Mouse (Mus musculus) forebrain, embryonic 15.5 days (tissue): ENCODE results near the gene Smyd3. TPM values are rescaled to one million over a fixed set of nuclear protein-coding genes. Genes with fewer than 3 reads are reported as not detected.

Experiments used
- ATAC-seq: fragments of 200-750 bp; cut with Nextera tagmentation; replicated peaks from 2 replicates; pipeline ENCODE4 v1.8.0; 2017; ENCODE audit warnings: mild to moderate bottlenecking, moderate TSS enrichment, moderate library complexity
- H3K27ac ChIP-seq: fragments of 300-500 bp; sonication (generic); replicated peaks from 2 replicates; pipeline ENCODE4 v1.5.1; 2015; ENCODE audit warnings: mild to moderate bottlenecking, inconsistent platforms
- H3K27me3 ChIP-seq: fragments of 300-500 bp; sonication (generic); 2 replicates; pipeline ENCODE4 v1.6.1; 2015; ENCODE audit warnings: inconsistent platforms
- H3K36me3 ChIP-seq: fragments of 300-500 bp; sonication (generic); 2 replicates; pipeline ENCODE4 v1.6.1; 2015; ENCODE audit warnings: mild to moderate bottlenecking, inconsistent platforms
- H3K4me1 ChIP-seq: fragments of 300-500 bp; sonication (generic); 2 replicates; pipeline ENCODE4 v1.6.1; 2015; ENCODE audit warnings: inconsistent platforms
- H3K4me2 ChIP-seq: fragments of 300-500 bp; sonication (generic); replicated peaks from 2 replicates; pipeline ENCODE4 v1.6.1; 2015; ENCODE audit warnings: mild to moderate bottlenecking, inconsistent platforms
- H3K4me3 ChIP-seq: fragments of 300-500 bp; sonication (generic); 2 replicates; pipeline ENCODE4 v1.5.1; 2015; ENCODE audit warnings: mild to moderate bottlenecking, inconsistent platforms
- H3K9ac ChIP-seq: fragments of 300-500 bp; sonication (generic); replicated peaks from 2 replicates; pipeline ENCODE4 v1.6.1; 2015; ENCODE audit warnings: mild to moderate bottlenecking, inconsistent platforms
- H3K9me3 ChIP-seq: fragments of 300-500 bp; sonication (generic); 2 replicates; pipeline ENCODE4 v1.6.1; 2016; ENCODE audit warnings: inconsistent platforms
- WGBS: fragments of 180-500 bp; shearing (Covaris S2); methylation state at CpG from one replicate; pipeline ENCODE4 v1.1.7; 2015; ENCODE audit warnings: mixed read lengths; 5-methylcytosine and 5-hydroxymethylcytosine counted together
- polyA plus RNA-seq: library from polyadenylated mRNA; unstranded; fragments of >200 nt; fragmentation: Nextera tagmentation; extraction: Ambion mirVana; gene quantifications from 2 replicates; pipeline ENCODE4 v1.2.1, GENCODE M21; 2015

The Smyd3 gene
- polyA plus RNA-seq, 1 experiment from 2014 or later: 25.8 TPM

DNA sequence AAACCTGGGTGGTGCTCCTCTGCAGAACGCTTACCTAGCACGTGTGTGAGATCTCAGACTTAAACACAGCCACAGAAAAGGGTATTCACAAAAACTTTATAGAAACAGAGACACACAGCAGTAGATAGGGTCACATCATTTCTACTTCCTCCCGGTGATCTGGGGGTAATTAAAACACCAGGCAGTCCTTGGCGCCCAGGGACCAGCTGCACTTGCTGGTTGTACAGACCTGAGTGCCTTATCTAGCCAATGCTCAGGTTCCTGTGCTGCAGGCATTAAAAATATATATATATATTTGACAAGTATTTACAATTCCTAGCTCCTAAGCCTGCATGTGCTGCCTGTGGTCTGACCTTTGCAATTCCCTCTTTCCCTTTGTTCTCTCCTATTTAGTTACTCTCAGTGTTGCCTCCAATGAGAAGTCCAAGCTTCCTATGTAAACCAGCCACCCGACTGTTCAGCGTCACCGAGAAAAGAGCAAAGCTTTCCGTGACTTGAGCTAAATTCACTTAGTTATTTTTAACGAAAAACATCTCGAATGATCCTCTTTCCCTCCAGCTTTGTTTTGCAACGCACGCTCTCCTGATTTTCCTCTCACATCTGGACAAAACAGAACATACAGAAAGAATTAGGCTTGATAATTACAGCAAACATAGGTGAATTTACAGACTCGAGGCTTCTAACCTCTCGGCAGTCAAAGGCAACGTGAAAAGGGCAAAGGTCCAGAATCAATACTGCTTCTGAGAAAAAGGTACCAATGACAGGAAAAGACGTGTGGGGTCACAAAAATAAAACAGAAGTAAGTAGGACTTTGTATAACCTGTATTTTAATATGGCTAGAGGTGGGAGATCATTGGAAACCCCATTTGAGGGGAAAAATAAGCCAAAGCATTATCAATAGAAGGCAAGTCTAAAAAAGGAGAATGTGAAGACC, 409.8 kb downstream of the Smyd3 start:
- H3K4me1 ChIP-seq: peaks cover 34% of the 10 kb centered on the region
- peaks cover 31% of the 10 kb centered on the region for H3K27me3 ChIP-seq
- H3K4me3 ChIP-seq: no peak overlapping the region
- no peak overlapping the region for H3K9ac ChIP-seq
- WGBS: 33% methylated on average over 16 of the region's 16 CpGs
- no peaks in the 10 kb centered on the region for H3K36me3 ChIP-seq
- H3K4me2 ChIP-seq: 0 out of 2 replicates have a peak overlapping the region, but pooled peaks have one; percentile 1
- ATAC-seq: no peak
- H3K27ac ChIP-seq: no peak overlapping the region
- H3K9me3 ChIP-seq: no peaks in the 10 kb centered on the region

GRCm38 (mm10) chr1:179107211-179107610, 410.6 kb downstream of the Smyd3 start:
- ATAC-seq: peak; percentile 59
- peaks cover 34% of the 10 kb centered on the region for H3K4me1 ChIP-seq
- peaks cover 31% of the 10 kb centered on the region for H3K27me3 ChIP-seq
- no peak overlapping the region for H3K27ac ChIP-seq
- no peak overlapping the region for H3K4me3 ChIP-seq
- 35% methylated on average over 7 of the region's 7 CpGs for WGBS
- H3K4me2 ChIP-seq: no peak overlapping the region
- no peaks in the 10 kb centered on the region for H3K36me3 ChIP-seq
- H3K9ac ChIP-seq: no peak overlapping the region
- no peaks in the 10 kb centered on the region for H3K9me3 ChIP-seq

DNA sequence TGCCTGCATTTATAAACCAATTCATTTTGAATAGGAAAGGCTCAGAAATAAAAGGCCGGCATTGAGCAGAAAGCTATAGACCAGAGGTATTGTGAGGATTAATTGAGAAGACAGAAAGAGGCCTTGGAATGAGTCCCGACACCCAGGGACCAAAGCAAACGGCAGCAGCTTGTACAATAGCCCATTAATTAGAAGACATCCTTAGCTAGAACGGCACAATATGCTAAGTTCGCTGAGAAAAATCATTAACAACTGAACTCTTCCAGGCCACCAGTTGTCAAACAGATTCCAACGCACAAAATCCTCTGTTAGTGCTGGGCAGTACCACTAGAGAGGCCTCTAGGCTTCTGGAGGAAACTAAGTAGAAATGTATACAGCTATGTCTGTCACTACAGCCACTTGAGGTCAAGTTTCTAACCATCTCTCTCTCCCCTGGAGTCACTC, 411.1 kb downstream of the Smyd3 start:
- WGBS: 10% methylated on average over 6 of the region's 6 CpGs
- H3K4me1 ChIP-seq: peaks cover 34% of the 10 kb centered on the region
- ATAC-seq: peak; percentile 72
- H3K27ac ChIP-seq: no peak overlapping the region
- no peaks in the 10 kb centered on the region for H3K9me3 ChIP-seq
- no peaks in the 10 kb centered on the region for H3K36me3 ChIP-seq
- no peak overlapping the region for H3K9ac ChIP-seq
- no peak overlapping the region for H3K4me3 ChIP-seq
- peaks cover 31% of the 10 kb centered on the region for H3K27me3 ChIP-seq
- H3K4me2 ChIP-seq: peak overlapping the region; percentile 25

DNA sequence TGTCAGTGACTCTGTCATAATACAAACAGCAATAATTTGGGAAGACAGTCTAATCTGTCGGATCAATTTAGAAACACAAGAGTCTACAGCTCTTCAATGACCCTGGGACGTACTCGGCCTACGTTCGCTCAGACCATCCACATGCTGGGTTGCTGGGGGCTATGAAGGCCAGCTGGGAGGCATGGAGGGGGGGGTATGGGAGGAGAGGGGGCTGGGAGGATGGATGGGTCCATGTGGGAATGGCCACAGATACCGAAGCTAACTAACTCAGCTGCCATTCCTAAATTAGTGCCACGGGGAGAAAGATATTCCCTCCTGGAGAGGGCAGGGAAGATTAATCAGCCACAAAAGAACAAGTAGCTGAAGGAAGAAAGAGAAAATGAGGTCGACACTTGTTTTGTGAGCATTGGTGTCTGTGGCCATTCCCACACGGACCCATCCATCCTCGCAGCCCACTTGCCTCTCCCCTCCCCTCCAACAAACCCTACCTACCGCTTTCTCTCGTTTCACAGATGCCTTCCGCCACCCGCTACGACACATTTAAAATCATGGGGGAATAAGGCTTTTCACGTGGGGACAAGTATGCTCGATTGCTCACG, 411.6 kb downstream of the Smyd3 start:
- Histone ChIP-seq H3K4me1 (peaks cover 34% of the 10 kb centered on the region), H3K27ac (no peak overlapping the region), H3K9me3 (no peaks in the 10 kb centered on the region), H3K9ac (no peak overlapping the region), H3K27me3 (peaks cover 31% of the 10 kb centered on the region), H3K4me3 (no peak overlapping the region), H3K4me2 (peak overlapping the region; percentile 25), H3K36me3 (no peaks in the 10 kb centered on the region)
- WGBS: 10% methylated on average over 18 of the region's 18 CpGs
- ATAC-seq: peak; percentile 57; the same call in 1 of the 2 replicates

DNA sequence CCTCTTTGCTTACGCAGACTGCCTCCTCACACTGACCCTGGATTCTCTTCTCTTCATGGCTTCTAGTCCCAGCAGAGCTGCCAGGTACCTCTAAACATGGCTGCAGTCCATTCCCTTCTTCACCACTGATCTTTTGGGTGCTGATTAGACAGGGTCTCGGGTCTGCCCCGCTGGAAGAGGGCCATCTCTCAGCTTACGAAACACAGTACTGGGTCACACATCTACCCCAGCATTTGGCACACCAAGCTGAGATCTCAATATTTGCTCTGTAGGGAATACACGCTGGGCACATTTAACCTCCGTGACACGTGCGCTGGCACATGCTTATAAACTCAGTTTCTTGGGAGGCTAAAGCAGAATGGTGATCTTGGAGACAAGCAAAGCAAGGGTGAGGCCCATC, 413.4 kb downstream of the Smyd3 start:
- Histone ChIP-seq H3K9me3 (no peaks in the 10 kb centered on the region), H3K4me2 (no peak overlapping the region), H3K9ac (no peak overlapping the region), H3K4me3 (no peak overlapping the region), H3K36me3 (no peaks in the 10 kb centered on the region), H3K27me3 (peaks cover 28% of the 10 kb centered on the region), H3K4me1 (peaks cover 34% of the 10 kb centered on the region), H3K27ac (no peak overlapping the region)
- 90% methylated on average over 8 of the region's 8 CpGs for WGBS
- ATAC-seq: no peak

DNA sequence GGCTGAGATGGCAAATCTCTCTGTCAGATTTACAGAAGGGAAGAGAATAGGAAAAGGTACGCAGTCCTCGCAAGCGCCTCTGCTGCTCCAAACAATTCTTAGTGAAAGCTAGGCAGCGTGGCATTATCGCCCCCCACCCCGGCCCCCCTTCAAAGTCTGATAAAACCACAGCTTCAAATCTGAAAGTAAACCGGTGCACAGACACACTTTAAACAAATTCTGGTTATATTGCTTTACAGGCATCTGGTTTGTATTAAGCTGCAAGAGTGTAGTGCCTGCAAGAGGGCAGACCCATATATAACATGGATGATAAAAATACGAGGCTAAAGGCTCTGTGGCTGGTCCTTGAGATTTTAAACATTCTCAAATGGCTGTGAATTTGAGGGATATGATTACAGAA, 420.8 kb downstream of the Smyd3 start:
- no peak for ATAC-seq
- H3K9me3 ChIP-seq: no peaks in the 10 kb centered on the region
- H3K27me3 ChIP-seq: no peaks in the 10 kb centered on the region
- no peak overlapping the region for H3K27ac ChIP-seq
- H3K9ac ChIP-seq: no peak overlapping the region
- H3K4me3 ChIP-seq: no peak overlapping the region
- no peaks in the 10 kb centered on the region for H3K36me3 ChIP-seq
- WGBS: 91% methylated on average over 8 of the region's 8 CpGs
- no peaks in the 10 kb centered on the region for H3K4me1 ChIP-seq
- no peak overlapping the region for H3K4me2 ChIP-seq

- 73% methylated on average over 5 of the region's 5 CpGs for WGBS
- Histone ChIP-seq H3K9me3 (no peaks in the 10 kb centered on the region), H3K27me3 (no peaks in the 10 kb centered on the region), H3K4me2 (no peak overlapping the region), H3K27ac (no peak overlapping the region), H3K4me3 (no peak overlapping the region), H3K9ac (no peak overlapping the region), H3K36me3 (no peaks in the 10 kb centered on the region), H3K4me1 (no peaks in the 10 kb centered on the region)
- ATAC-seq: no peak
Observed at GRCm38 (mm10) chr1:179096323-179096722, 421.5 kb downstream of the Smyd3 start.

GRCm38 (mm10) chr1:179089174-179089573, 428.7 kb downstream of the Smyd3 start:
- Histone ChIP-seq H3K4me2 (no peak overlapping the region), H3K9ac (no peak overlapping the region), H3K27me3 (no peaks in the 10 kb centered on the region), H3K4me3 (no peak overlapping the region), H3K27ac (no peak overlapping the region), H3K9me3 (no peaks in the 10 kb centered on the region), H3K4me1 (no peaks in the 10 kb centered on the region), H3K36me3 (no peaks in the 10 kb centered on the region)
- no peak for ATAC-seq
- WGBS: 85% methylated on average over 5 of the region's 5 CpGs

DNA sequence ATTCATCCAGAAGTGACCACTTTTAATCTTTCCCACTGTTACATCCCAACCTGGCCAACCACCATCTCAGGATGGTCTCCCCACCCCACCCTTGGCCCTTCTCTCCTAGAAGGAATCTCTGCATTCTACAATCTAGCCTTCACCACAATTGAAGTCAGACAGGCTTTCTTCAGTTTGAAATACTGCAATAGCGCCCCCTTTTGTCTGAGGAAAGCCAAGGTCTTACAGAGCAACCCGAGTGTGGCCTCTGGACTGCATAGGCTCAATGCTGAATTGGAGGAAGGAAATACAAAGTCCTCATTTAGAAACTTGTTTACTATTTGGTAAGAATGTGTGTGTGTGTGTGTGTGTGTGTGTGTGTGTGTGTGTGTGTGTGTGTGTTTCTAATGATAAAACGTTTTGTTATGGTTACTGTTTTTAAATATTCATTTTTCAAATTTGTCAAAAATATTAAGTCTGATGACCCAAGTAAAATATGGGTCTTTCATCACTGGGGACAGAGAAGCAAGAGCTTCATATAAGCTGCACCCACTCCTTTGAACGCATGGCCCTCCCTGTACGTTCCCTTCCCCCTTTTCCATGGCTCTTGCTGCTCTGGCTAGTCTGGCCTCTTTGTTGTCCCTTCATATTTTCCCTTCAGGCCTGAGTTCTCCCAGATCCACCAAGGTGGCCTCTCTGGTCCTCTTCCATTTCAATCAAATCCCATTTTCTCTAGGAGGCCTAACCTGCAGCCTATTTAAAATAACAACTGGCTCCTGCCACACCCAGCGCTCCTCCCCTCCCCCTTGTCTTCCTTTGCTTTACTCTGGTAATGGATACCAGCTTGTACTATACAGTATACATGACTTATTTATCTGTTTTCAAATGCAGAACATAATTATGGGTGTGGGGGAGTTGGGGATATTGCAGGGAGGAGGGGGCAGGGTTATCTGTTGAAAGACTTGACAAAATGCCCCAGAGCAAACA, 430.5 kb downstream of the Smyd3 start:
- H3K27me3 ChIP-seq: no peaks in the 10 kb centered on the region
- H3K9me3 ChIP-seq: no peaks in the 10 kb centered on the region
- no peak overlapping the region for H3K4me3 ChIP-seq
- no peak overlapping the region for H3K9ac ChIP-seq
- no peak for ATAC-seq
- no peaks in the 10 kb centered on the region for H3K36me3 ChIP-seq
- no peaks in the 10 kb centered on the region for H3K4me1 ChIP-seq
- H3K4me2 ChIP-seq: no peak overlapping the region
- H3K27ac ChIP-seq: no peak overlapping the region
- 67% methylated on average over 6 of the region's 6 CpGs for WGBS

- Histone ChIP-seq H3K9ac (no peak overlapping the region), H3K9me3 (no peaks in the 10 kb centered on the region), H3K27ac (no peak overlapping the region), H3K27me3 (no peaks in the 10 kb centered on the region), H3K4me3 (no peak overlapping the region), H3K4me1 (no peaks in the 10 kb centered on the region), H3K36me3 (no peaks in the 10 kb centered on the region), H3K4me2 (no peak overlapping the region)
- WGBS: 92% methylated on average over 7 of the region's 7 CpGs
- ATAC-seq: no peak
Observed at GRCm38 (mm10) chr1:179086208-179086607, 431.6 kb downstream of the Smyd3 start.

DNA sequence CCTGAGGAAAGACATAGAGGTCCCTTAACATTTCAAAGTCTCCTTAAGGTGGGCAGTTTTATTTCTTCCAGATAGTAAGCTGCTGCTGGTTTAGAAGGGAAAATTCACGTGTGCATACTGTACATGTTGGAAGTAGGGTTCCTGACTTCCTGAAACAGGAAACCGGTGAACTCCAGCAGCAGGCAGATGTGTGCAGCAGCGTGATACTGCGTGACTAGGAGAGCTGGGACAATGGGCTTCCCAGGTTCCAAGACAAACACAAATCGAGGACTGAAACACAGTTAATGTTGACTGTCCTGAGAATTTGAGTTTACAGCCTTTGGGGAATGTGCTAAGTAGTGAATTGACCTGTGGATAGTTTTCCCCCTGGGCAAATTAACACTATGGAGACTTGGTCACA, 434.7 kb downstream of the Smyd3 start:
- Histone ChIP-seq H3K4me1 (no peaks in the 10 kb centered on the region), H3K9ac (no peak overlapping the region), H3K27me3 (no peaks in the 10 kb centered on the region), H3K4me2 (no peak overlapping the region), H3K4me3 (no peak overlapping the region), H3K27ac (no peak overlapping the region), H3K36me3 (no peaks in the 10 kb centered on the region), H3K9me3 (no peaks in the 10 kb centered on the region)
- no peak for ATAC-seq
- 82% methylated on average over 5 of the region's 5 CpGs for WGBS
